Mouse (Mus musculus) neural tube, embryonic 14.5 days (tissue): ENCODE results near the gene Ppp1r14c. TPM values are rescaled to one million over a fixed set of nuclear protein-coding genes. Genes with fewer than 3 reads are reported as not detected.
"Not testable (repeated sequence)": the region's sequence is repeated elsewhere in the genome, so short reads cannot be mapped to it uniquely, and the experiment has no call there.

ENCODE experiments used
- ATAC-seq: fragments of 200-750 bp; cut with Nextera tagmentation; 2 replicates; pipeline ENCODE4 v1.8.0; 2017; ENCODE audit warnings: low read depth, mild to moderate bottlenecking, moderate TSS enrichment, moderate library complexity
- H3K27ac ChIP-seq: fragments of 300-500 bp; sonication (generic); 2 replicates; pipeline ENCODE4 v1.5.1; 2014; ENCODE audit warnings: low read depth, mild to moderate bottlenecking, control low read depth, low read length, moderate library complexity, mixed read lengths
- H3K27me3 ChIP-seq: fragments of 300-500 bp; sonication (generic); 2 replicates; pipeline ENCODE4 v1.6.1; 2014; ENCODE audit warnings: low read length; ENCODE audit not compliant: control insufficient read depth, insufficient read depth
- H3K36me3 ChIP-seq: fragments of 300-500 bp; sonication (generic); 2 replicates; pipeline ENCODE4 v1.6.1; 2014; ENCODE audit warnings: low read length, mixed read lengths; ENCODE audit not compliant: control insufficient read depth, insufficient read depth
- H3K4me1 ChIP-seq: fragments of 300-500 bp; sonication (generic); 2 replicates; pipeline ENCODE4 v1.6.1; 2014; ENCODE audit warnings: low read length; ENCODE audit not compliant: control insufficient read depth, insufficient read depth
- H3K4me2 ChIP-seq: fragments of 300-500 bp; sonication (generic); 2 replicates; pipeline ENCODE4 v1.6.1; 2014; ENCODE audit warnings: mild to moderate bottlenecking, low read depth, low read length, control low read depth
- H3K4me3 ChIP-seq: fragments of 300-500 bp; sonication (generic); 2 replicates; pipeline ENCODE4 v1.5.1; 2014; ENCODE audit warnings: low read depth, low read length, control low read depth, mixed read lengths
- H3K9ac ChIP-seq: fragments of 300-500 bp; sonication (generic); replicated peaks from 2 replicates; pipeline ENCODE4 v1.6.1; 2014; ENCODE audit warnings: low read depth, mild to moderate bottlenecking, control low read depth, low read length, mixed read lengths
- H3K9me3 ChIP-seq: fragments of 300-500 bp; sonication (generic); 2 replicates; pipeline ENCODE4 v1.6.1; 2016; ENCODE audit warnings: low read length; ENCODE audit not compliant: control insufficient read depth
- WGBS: fragments of 180-500 bp; shearing (Covaris S2); extraction: QIAGEN DNeasy Blood & Tissue Kit; methylation state at CpG from one replicate; pipeline ENCODE4 v1.1.7; 2014; 5-methylcytosine and 5-hydroxymethylcytosine counted together
- polyA plus RNA-seq: library from polyadenylated mRNA; unstranded; fragments of >200 nt; fragmentation: Nextera tagmentation; extraction: Ambion mirVana; gene quantifications from 2 replicates; pipeline ENCODE4 v1.2.1, GENCODE M21; 2014

The Ppp1r14c gene
- polyA plus RNA-seq, 1 experiment from 2014 or later: 69.0 TPM

GRCm38 (mm10) chr10:3446748-3447147, 80.9 kb downstream of the Ppp1r14c start:
- H3K9me3 ChIP-seq, H3K4me1 ChIP-seq, ATAC-seq, H3K36me3 ChIP-seq, H3K4me2 ChIP-seq, H3K27me3 ChIP-seq, H3K9ac ChIP-seq, H3K4me3 ChIP-seq, H3K27ac ChIP-seq: not testable (repeated sequence)
- 91% methylated on average over 10 of the region's 10 CpGs for WGBS

- WGBS: 95% methylated on average over 5 of the region's 5 CpGs
- no peaks in the 10 kb centered on the region for H3K36me3 ChIP-seq
- no peak overlapping the region for H3K27ac ChIP-seq
- H3K27me3 ChIP-seq: no peaks in the 10 kb centered on the region
- no peak overlapping the region for H3K4me2 ChIP-seq
- H3K9ac ChIP-seq: no peak overlapping the region
- no peak overlapping the region for H3K4me3 ChIP-seq
- no peaks in the 10 kb centered on the region for H3K4me1 ChIP-seq
- H3K9me3 ChIP-seq: no peaks in the 10 kb centered on the region
- ATAC-seq: no peak
Measured at GRCm38 (mm10) chr10:3448699-3449098, 82.8 kb downstream of the Ppp1r14c start.

GRCm38 (mm10) chr10:3451930-3452329, 86.1 kb downstream of the Ppp1r14c start:
- ATAC-seq: peak; percentile 52; the same call in 1 of the 2 replicates
- Histone ChIP-seq H3K4me1 (no peaks in the 10 kb centered on the region), H3K27ac (no peak overlapping the region), H3K36me3 (no peaks in the 10 kb centered on the region), H3K4me3 (no peak overlapping the region), H3K9me3 (no peaks in the 10 kb centered on the region), H3K27me3 (no peaks in the 10 kb centered on the region), H3K9ac (no peak overlapping the region), H3K4me2 (no peak overlapping the region)
- 48% methylated on average over 4 of the region's 4 CpGs for WGBS

GRCm38 (mm10) chr10:3452822-3453475, 87.1 kb downstream of the Ppp1r14c start:
- Histone ChIP-seq H3K4me2 (no peak overlapping the region), H3K36me3 (no peaks in the 10 kb centered on the region), H3K9ac (no peak overlapping the region), H3K4me3 (no peak overlapping the region), H3K27ac (no peak overlapping the region), H3K9me3 (no peaks in the 10 kb centered on the region), H3K27me3 (no peaks in the 10 kb centered on the region), H3K4me1 (no peaks in the 10 kb centered on the region)
- no peak for ATAC-seq
- WGBS: 84% methylated on average over 3 of the region's 3 CpGs

DNA sequence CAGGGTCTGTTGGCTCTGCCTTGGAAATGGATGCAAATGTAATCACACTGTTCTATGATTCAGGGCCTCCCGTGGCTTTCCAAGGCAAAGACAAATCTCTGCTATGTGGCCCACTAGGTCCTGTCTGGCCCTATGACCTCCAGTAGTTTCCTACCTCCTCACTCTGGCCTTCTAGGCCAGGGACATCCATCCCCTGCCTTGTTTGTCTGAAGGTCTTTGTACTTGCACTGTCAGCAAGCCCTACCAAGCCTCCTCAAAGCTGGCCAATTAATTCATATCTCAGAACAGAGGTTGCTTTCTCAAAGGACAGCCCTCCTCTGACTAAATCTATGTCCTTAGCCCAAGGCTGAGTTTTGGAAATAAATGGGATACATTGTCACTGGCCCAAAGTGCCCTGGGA, 92.8 kb downstream of the Ppp1r14c start:
- WGBS: 75% methylated on average over 1 of the region's 1 CpGs
- no peak; the same call in 1 of the 2 replicates for ATAC-seq

GRCm38 (mm10) chr10:3460841-3461240, 95.0 kb downstream of the Ppp1r14c start:
- Histone ChIP-seq H3K4me3 (no peak overlapping the region), H3K9me3 (no peaks in the 10 kb centered on the region), H3K27ac (no peak overlapping the region), H3K36me3 (no peaks in the 10 kb centered on the region), H3K4me2 (no peak overlapping the region), H3K9ac (no peak overlapping the region), H3K27me3 (no peaks in the 10 kb centered on the region), H3K4me1 (no peaks in the 10 kb centered on the region)
- no peak for ATAC-seq
- 97% methylated on average over 1 of the region's 1 CpGs for WGBS

More for the DNA sequence above, 92.8 kb downstream of the Ppp1r14c start:
- Histone ChIP-seq H3K36me3 (no peaks in the 10 kb centered on the region), H3K4me2 (no peak overlapping the region), H3K4me3 (no peak overlapping the region), H3K27ac (no peak overlapping the region), H3K9me3 (no peaks in the 10 kb centered on the region), H3K9ac (no peak overlapping the region), H3K27me3 (no peaks in the 10 kb centered on the region), H3K4me1 (no peaks in the 10 kb centered on the region)

DNA sequence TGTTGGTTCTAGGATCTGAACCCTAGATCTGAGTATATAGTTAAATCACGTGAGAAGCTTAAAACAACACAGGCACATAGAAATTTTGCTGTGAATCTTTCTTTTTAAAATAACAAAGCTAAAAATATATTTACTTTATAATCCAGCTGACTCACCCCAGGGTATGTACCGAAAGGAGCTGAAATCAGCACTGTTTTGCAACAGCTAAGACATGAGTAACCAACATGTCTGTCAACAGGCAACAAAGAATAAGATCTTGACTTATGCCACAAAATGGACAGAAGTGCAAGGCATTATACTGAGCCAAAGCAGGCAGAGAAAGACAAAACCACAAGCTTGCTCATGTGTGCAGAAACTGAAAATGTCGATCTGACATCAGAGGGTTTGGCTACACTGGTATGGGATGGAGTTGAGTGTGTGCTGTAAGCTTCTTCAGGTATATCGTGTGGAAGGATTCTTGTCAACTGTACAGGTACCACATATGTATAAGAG, 100.3 kb downstream of the Ppp1r14c start:
- ATAC-seq: no peak
- 87% methylated on average over 4 of the region's 4 CpGs for WGBS

DNA sequence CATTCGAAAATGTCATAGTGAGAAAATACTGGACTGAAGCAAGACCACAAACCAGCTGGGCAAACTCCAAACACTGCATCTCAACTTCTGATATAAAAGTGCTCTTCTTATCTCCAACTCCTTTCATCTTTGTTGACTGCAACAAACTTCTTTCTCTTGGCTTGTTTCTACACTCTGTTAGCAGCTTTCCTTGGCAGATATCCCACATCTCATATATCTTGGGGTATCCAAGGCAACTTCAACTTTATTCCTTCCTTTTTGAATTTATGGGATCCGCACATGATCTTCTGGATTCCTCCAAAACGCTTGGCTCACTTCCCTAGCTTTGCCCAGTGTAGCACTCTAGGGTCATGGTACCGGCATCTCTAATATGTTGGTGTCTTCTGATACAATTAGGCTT, 102.7 kb downstream of the Ppp1r14c start:
- 90% methylated on average over 4 of the region's 4 CpGs for WGBS
- ATAC-seq: no peak
- no peak overlapping the region for H3K4me2 ChIP-seq

More for the DNA sequence above, 100.3 kb downstream of the Ppp1r14c start:
- H3K9me3 ChIP-seq: no peaks in the 10 kb centered on the region
- no peaks in the 10 kb centered on the region for H3K27me3 ChIP-seq
- no peak overlapping the region for H3K27ac ChIP-seq
- H3K4me2 ChIP-seq: no peak overlapping the region
- no peak overlapping the region for H3K4me3 ChIP-seq
- no peaks in the 10 kb centered on the region for H3K4me1 ChIP-seq
- no peaks in the 10 kb centered on the region for H3K36me3 ChIP-seq
- H3K9ac ChIP-seq: no peak overlapping the region

GRCm38 (mm10) chr10:3476611-3477010, 110.8 kb downstream of the Ppp1r14c start:
- no peak overlapping the region for H3K4me2 ChIP-seq
- H3K4me3 ChIP-seq: no peak overlapping the region
- no peaks in the 10 kb centered on the region for H3K36me3 ChIP-seq
- ATAC-seq: no peak
- no peak overlapping the region for H3K27ac ChIP-seq
- no peak overlapping the region for H3K9ac ChIP-seq
- H3K4me1 ChIP-seq: no peaks in the 10 kb centered on the region
- H3K9me3 ChIP-seq: no peaks in the 10 kb centered on the region
- H3K27me3 ChIP-seq: no peaks in the 10 kb centered on the region
- 69% methylated on average over 1 of the region's 1 CpGs for WGBS

More for the DNA sequence above, 102.7 kb downstream of the Ppp1r14c start:
- Histone ChIP-seq H3K36me3 (no peaks in the 10 kb centered on the region), H3K4me1 (no peaks in the 10 kb centered on the region), H3K27ac (no peak overlapping the region), H3K27me3 (no peaks in the 10 kb centered on the region), H3K9me3 (no peaks in the 10 kb centered on the region), H3K4me3 (no peak overlapping the region), H3K9ac (no peak overlapping the region)
